Mouse (Mus musculus) gastrocnemius, adult 18-20 months (tissue): ENCODE measurements around the gene Ccdc34. TPM values are rescaled to one million over a fixed set of nuclear protein-coding genes. Genes with fewer than 3 reads are reported as not detected.

Experiments
- DNase-seq: peaks from one replicate; pipeline ENCODE4 v3.0.0; 2021; ENCODE audit warnings: low spot score
- total RNA-seq, 2 experiments: library from RNA; stranded (reverse); gene quantifications; 2 replicates each; pipeline ENCODE4 v1.2.3; 2021

Gene Ccdc34
- total RNA-seq, 2 experiments from 2014 or later, result 2.4 to 2.8 TPM

DNA sequence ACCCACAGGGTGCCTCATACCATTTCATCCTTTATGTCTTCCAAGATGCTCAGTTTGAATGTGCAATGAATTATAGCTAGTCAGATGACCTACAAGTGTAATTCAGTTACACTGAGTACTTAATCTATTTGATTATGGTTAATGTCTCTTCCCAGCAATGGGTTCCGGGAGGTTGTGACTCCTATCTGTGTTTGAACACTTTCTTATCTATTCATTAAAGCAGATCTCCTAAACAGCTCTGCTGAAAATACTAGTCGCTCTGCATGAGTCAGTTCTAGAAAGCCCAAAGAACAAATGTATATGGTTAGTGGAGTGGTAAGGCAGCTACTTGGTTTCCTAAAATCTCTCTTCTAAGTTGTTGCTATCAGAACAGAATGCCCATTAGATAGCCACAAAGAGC lies 22.6 kb upstream of the Ccdc34 start:
- DNase-seq, result no peak

DNA sequence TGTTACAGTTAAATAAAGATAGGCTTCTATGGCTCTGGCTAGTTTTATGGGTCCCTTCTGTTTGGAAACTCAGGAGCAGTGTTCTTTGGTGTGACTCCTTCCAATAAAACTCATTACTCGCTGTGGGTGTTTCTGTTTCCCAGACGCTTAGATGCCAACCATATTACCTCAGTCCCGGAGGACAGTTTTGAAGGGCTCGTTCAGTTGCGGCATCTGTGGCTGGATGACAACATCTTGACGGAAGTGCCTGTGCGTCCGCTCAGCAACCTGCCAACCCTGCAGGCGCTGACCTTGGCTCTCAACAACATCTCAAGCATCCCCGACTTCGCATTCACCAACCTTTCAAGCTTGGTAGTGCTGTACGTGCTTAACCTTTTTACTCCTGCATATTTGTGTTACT lies 21.2 kb upstream of the Ccdc34 start:
- peak; percentile 45 for DNase-seq

- no peak for DNase-seq
Measured at GRCm38 (mm10) chr2:110004668-110005067, 12.9 kb upstream of the Ccdc34 start.

- DNase-seq, result no peak
Measured at GRCm38 (mm10) chr2:110005164-110005563, 12.5 kb upstream of the Ccdc34 start.

- no peak for DNase-seq
Measured at GRCm38 (mm10) chr2:110005596-110006239, 11.9 kb upstream of the Ccdc34 start.

DNA sequence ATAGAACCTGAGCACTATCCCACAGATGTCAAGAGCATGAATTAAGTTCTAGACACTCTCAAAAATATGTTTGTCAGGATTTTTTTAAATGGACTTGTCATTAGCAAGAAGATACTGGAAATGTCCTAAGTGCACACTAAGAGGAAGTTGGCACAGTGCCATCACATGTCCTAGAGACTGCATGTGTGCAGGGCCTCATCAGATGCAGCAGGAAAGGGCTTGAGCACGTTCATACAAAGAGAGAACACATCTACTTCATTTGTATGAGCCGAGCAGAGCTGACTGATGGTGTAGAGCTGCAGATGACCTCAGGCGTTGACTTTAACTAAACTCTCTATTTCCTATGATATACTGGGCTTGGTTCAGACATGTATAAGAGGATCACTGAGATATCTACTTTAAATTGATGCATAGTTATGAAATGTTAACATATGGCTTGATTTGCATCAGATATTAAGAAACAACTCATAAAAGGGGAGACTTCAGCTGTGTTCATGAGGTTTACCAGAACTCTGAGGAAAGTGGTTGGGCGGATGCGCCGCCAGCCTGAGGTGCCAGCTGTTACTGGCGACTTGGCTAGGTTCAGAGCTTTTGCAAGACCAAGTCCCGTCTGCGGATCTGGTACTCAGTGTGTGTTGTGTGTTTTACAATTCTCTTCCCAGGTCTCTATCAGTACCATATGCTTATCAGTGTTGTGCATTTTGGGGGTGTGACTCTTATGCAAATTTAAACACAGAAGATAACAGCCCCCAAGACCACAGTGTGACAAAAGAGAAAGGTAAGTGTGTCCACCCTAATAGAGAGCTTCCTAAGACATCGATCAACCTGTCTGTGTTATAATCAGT lies 10.0 kb upstream of the Ccdc34 start:
- DNase-seq, result no peak

DNA sequence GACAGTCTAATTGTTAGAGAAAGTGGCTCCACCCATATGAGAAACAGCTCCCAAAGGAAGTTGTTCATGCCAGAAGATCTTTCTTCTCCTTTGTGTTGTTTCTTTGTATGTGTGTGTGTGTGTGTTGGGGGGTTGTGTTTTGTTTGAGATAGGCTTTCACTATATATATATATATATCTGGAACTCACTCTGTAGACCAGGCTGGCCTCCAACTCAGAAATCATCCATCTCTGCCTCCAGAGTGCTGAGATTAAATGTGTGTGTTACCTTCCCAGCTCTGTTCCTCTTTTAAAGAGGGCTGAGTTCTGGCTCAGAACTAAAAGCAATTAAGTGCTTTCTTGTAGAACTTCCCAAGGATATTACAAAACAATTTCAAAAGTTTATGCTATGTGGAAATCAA lies 8.2 kb upstream of the Ccdc34 start:
- no peak for DNase-seq

GRCm38 (mm10) chr2:110012184-110012725 lies 5.4 kb upstream of the Ccdc34 start:
- no peak for DNase-seq

- no peak for DNase-seq
Measured at GRCm38 (mm10) chr2:110017087-110017486, 530 bp upstream of the Ccdc34 start.

DNA sequence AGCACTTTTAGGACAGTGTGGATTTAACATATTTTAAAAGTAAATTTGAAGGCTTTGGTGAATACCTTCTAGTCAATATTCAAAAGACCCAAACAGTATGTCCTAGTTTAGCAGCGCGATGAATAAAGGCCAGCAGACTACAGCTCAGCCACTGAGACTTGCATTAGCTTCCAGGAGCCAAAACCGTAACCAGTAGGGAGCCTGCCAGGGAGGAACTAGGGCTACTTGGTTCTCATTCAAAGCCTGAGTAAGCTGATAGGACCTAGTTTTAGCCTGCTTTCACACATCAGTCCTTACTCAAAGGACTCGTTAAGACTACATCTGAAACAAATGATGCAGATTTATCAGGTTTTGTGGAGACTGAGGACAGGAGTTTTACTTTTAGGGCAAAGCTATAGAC lies 2.0 kb downstream of the Ccdc34 start:
- peak; percentile 72 for DNase-seq

DNA sequence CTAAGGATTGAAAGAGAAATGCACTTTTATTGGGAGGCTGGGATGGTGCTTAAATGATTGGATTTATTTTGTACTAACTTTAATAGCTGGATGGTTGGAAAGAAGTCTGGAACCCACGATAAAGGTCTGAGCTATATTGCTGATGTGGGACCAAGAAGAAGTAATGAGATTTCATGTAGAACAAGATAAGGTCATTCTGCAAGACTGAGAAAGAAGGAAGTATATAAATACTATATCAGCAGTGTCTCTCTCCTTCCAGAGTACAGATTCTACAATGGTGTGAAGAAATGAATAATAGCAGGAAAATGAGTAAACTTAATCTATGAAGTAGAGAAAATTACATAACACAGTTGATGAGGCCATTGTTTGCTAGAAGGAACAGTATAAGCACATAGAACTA lies 2.8 kb downstream of the Ccdc34 start:
- DNase-seq, result no peak

DNA sequence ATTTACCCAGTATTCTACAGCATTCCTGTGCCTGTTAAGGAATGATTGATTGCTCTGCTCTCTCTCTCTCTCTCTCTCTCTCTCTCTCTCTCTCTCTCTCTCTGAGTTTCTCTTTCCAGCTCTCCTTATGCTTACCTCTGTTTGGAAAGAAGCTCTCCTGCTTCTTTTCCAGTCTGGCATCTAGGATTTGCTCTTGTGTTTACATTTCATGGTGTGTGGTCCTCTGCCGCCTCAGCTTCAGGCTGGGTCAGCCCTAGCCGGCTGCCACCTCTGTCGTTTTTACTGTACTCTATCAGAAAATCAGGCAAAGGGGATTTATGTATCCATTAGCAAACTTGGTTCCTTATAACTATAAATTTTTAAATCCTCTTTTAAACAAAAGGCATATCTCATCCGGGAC lies 18.6 kb downstream of the Ccdc34 start:
- DNase-seq, result no peak

- DNase-seq, result no peak
Measured at GRCm38 (mm10) chr2:110036665-110037064, 19.0 kb downstream of the Ccdc34 start.

GRCm38 (mm10) chr2:110037221-110037620 lies 19.6 kb downstream of the Ccdc34 start:
- no peak for DNase-seq

GRCm38 (mm10) chr2:110038341-110038740 lies 20.7 kb downstream of the Ccdc34 start:
- no peak for DNase-seq

DNA sequence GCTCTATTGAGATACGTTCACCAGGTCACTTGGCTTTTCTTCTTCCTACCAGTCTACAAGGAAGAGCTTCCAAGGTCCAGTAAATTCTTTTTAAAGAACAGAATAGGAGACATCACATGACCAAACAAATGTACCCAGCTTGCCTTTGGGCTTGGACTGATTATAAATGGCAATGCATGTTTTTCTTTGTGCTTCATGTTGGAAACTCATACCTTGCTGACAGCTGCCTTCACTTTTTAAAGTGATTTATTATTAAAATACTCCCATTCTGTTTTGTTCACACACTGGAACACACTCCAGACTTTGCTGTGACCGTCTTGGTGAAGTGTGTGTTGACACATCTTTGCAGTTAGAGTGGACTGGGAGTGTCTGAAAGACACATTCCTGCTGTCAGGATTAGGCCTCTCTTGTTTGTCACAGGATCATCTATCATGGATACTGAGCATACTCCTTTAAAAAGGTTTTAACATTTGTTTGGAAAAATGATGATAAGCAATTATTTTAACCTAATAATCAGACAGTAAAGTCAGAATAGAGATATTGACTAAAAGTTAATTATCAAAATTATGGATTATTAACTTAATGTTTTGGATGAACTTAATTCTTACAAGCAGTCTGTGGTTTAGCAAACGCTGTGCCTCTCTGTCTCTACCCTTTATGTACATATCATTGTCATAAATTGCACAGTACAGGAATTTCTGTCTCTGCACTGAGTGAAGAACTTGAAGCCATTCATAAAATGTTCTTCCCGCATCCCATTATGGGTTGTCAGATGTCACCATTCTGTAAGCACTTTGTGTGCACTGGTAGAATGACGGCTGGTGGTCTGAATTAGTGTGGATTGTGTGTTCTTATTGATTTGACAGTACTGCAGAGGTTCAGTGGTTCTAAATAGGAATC lies 25.5 kb downstream of the Ccdc34 start:
- no peak for DNase-seq

DNA sequence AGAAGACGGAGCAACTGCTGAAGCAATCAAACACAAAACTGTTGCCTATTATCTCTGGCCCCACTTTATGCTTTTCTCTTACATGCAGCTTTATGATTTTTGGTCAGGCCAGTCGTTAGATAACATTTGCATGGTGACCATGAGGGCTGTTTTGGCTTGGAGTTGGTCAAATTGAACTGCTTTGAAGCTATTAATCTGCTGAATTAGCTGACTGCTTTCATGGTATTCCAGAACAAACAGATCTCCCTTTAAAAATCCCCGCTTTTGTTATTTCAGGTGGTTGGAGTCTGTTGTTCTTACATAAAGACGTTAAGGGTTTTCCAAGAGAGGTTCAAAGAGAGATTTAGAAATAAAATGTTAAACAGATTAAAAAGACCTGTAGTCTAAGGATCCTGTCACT lies 40.8 kb downstream of the Ccdc34 start:
- no peak for DNase-seq

DNA sequence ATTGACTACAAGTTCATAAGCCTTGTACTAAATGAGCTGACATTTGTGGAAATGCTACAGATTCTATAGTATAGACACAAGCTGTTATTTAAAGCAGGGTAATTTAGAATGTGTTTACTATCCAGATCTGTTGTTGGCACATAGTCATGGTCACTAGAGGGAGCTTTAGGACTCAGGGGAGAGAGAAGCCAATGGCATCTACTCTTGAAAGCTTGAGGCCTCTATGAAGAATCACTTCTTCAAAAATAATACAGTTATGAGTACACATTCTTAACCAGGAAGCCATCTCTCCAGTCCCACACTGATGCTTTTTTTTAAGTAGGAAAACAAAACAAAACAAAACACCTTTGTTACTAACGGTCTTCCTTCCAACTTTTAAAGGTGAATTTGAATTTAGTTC lies 45.5 kb downstream of the Ccdc34 start:
- peak; percentile 41 for DNase-seq

- no peak for DNase-seq
Measured at GRCm38 (mm10) chr2:110068916-110069315, 51.3 kb downstream of the Ccdc34 start.

- no peak for DNase-seq
Measured at GRCm38 (mm10) chr2:110073023-110073422, 55.4 kb downstream of the Ccdc34 start.

GRCm38 (mm10) chr2:110074646-110075452 lies 57.2 kb downstream of the Ccdc34 start:
- DNase-seq, result no peak
